In the genomic region with DNA sequence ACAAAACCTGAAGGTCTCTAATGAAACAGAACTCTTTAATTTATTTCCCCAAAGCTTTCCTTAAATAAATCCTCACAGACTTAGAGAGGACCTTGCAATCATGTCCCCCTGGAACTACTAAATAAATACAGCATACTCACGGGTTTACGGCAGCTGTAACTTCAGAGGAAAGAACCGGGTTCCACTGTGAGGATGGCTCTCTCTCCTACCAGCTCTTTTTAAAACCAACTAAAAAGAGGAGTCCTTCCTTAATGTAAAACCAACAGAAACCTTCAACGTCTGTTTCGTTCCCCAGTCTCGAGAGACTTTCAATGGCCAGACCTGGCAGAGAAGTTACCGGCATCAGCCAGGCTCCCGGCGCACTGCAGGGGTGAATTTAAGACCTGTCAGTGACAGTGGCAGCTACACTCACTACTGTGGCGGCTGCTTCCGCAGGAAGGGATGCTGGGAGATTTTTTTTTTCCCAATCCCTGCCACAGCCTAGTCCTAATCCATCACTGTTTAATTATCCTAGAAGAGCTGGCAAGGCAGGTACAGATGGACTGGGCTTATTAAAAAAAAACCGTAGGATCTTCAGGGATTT, we compare ENCODE assay signal across 7 mouse cellular contexts. TPM values are rescaled to one million over a fixed set of nuclear protein-coding genes. Genes with fewer than 3 reads are reported as not detected.
A peak's percentile ranks its signal among the peaks of the same experiment; 100 is the strongest.
DNase-seq lines count a peak whose midpoint lies in the region; ATAC-seq lines count a peak whose summit lies in the region.

No protein-coding gene starts in this region.

- H3K4me2 ChIP-seq in liver, embryonic 13.5 days, result peak overlapping the region; percentile 66

- ATAC-seq in liver, embryonic 13.5 days (ENCODE audit: low read depth), result no peak
- ATAC-seq in erythroid progenitor cell, adult 5-6 weeks (replicated peaks; ENCODE audit: low FRiP score, poor library complexity, severe bottlenecking), result no peak

- H3K27ac ChIP-seq in liver, embryonic 13.5 days, result no peak overlapping the region

- peaks cover 8% of the 10 kb centered on the region; the same call in 1 of the 2 replicates for H3K27me3 ChIP-seq in liver, embryonic 13.5 days

- H3K9me3 ChIP-seq in liver, embryonic 13.5 days (replicated peaks), result no peaks in the 10 kb centered on the region

- H3K4me1 ChIP-seq in liver, embryonic 13.5 days (replicated peaks), result peaks cover 11% of the 10 kb centered on the region

- peak; percentile 40 for DNase-seq in adrenal gland, postnatal 25 days
- DNase-seq in cerebellum, adult 8-10 months, result peak; percentile 68
- peak; percentile 52 for DNase-seq in forelimb bud, embryonic 11.5 days (ENCODE audit: low read depth, low spot score)
- peak; percentile 22 for DNase-seq in kidney, adult 9 months
- DNase-seq in liver, embryonic 13.5 days, result no peak
- DNase-seq in retina, postnatal 7 days (ENCODE audit: low read depth, low spot score), result peak; percentile 43

- no peaks in the 10 kb centered on the region for H3K36me3 ChIP-seq in liver, embryonic 13.5 days

- H3K4me3 ChIP-seq in liver, embryonic 13.5 days (replicated peaks), result peak overlapping the region; percentile 45

- WGBS in liver, embryonic 13.5 days (ENCODE audit: insufficient replicate concordance), result 2% methylated on average over 12 of the region's 12 CpGs

- peak overlapping the region; percentile 45; the same call in 1 of the 2 replicates for H3K9ac ChIP-seq in liver, embryonic 13.5 days

RNA-seq across cellular contexts. Expression of a gene that starts 39.2 kb away (rescaled TPM):
- total RNA-seq in adrenal gland, postnatal 25 days (2021), result 16.7 and 19.6 TPM in 2 replicates
- polyA plus RNA-seq in liver, embryonic 13.5 days (2015; fragmentation: Nextera tagmentation; extraction: Ambion mirVana), result 2.8 and 3.4 TPM in 2 replicates
- total RNA-seq in erythroid progenitor cell, adult 5-6 weeks (2015; ENCODE audit: low replicate concordance), result 0.84 and 1.1 TPM in 2 replicates
- total RNA-seq in erythroid progenitor cell, adult 5-6 weeks (2017; ENCODE audit: low replicate concordance), result 1.0 and 1.4 TPM in 2 replicates
